Mouse (Mus musculus) forebrain, embryonic 13.5 days (tissue): Measurements from ENCODE around the gene Gfm2. TPM values are rescaled to one million over a fixed set of nuclear protein-coding genes. Genes with fewer than 3 reads are reported as not detected.
A peak's percentile ranks its signal among the peaks of the same experiment; 100 is the strongest.
"Not testable (repeated sequence)": the region's sequence is repeated elsewhere in the genome, so short reads cannot be mapped to it uniquely, and the experiment has no call there.

Source experiments
- ATAC-seq: fragments of 200-750 bp; cut with Nextera tagmentation; 2 replicates; pipeline ENCODE4 v1.8.0; 2017
- H3K27ac ChIP-seq: fragments of 300-500 bp; sonication (generic); 2 replicates; pipeline ENCODE4 v1.5.1; 2015; ENCODE audit warnings: inconsistent platforms, mild to moderate bottlenecking, moderate library complexity
- H3K27me3 ChIP-seq: fragments of 300-500 bp; sonication (generic); 2 replicates; pipeline ENCODE4 v1.6.1; 2015; ENCODE audit warnings: mild to moderate bottlenecking, inconsistent platforms
- H3K36me3 ChIP-seq: fragments of 300-500 bp; sonication (generic); 2 replicates; pipeline ENCODE4 v1.6.1; 2015; ENCODE audit warnings: mild to moderate bottlenecking, inconsistent platforms; ENCODE audit not compliant: poor library complexity, severe bottlenecking
- H3K4me1 ChIP-seq: fragments of 300-500 bp; sonication (generic); 2 replicates; pipeline ENCODE4 v1.6.1; 2015; ENCODE audit warnings: inconsistent platforms
- H3K4me2 ChIP-seq: fragments of 300-500 bp; sonication (generic); 2 replicates; pipeline ENCODE4 v1.6.1; 2015; ENCODE audit warnings: inconsistent platforms, mild to moderate bottlenecking, moderate library complexity
- H3K4me3 ChIP-seq: fragments of 300-500 bp; sonication (generic); 2 replicates; pipeline ENCODE4 v1.5.1; 2015; ENCODE audit warnings: mild to moderate bottlenecking, inconsistent platforms
- H3K9ac ChIP-seq: fragments of 300-500 bp; sonication (generic); 2 replicates; pipeline ENCODE4 v1.6.1; 2015; ENCODE audit warnings: mild to moderate bottlenecking, inconsistent platforms
- H3K9me3 ChIP-seq: fragments of 300-500 bp; sonication (generic); replicated peaks from 2 replicates; pipeline ENCODE4 v1.6.1; 2016; ENCODE audit warnings: inconsistent platforms
- WGBS: fragments of 180-500 bp; shearing (Covaris S2); methylation state at CpG from one replicate; pipeline ENCODE4 v1.1.7; 2015; 5-methylcytosine and 5-hydroxymethylcytosine counted together
- polyA plus RNA-seq: library from polyadenylated mRNA; unstranded; fragments of >200 nt; fragmentation: Nextera tagmentation; extraction: Ambion mirVana; gene quantifications from 2 replicates; pipeline ENCODE4 v1.2.1, GENCODE M21; 2015

Gene Gfm2
- polyA plus RNA-seq, result 33.4 and 36.7 TPM in 2 replicates

DNA sequence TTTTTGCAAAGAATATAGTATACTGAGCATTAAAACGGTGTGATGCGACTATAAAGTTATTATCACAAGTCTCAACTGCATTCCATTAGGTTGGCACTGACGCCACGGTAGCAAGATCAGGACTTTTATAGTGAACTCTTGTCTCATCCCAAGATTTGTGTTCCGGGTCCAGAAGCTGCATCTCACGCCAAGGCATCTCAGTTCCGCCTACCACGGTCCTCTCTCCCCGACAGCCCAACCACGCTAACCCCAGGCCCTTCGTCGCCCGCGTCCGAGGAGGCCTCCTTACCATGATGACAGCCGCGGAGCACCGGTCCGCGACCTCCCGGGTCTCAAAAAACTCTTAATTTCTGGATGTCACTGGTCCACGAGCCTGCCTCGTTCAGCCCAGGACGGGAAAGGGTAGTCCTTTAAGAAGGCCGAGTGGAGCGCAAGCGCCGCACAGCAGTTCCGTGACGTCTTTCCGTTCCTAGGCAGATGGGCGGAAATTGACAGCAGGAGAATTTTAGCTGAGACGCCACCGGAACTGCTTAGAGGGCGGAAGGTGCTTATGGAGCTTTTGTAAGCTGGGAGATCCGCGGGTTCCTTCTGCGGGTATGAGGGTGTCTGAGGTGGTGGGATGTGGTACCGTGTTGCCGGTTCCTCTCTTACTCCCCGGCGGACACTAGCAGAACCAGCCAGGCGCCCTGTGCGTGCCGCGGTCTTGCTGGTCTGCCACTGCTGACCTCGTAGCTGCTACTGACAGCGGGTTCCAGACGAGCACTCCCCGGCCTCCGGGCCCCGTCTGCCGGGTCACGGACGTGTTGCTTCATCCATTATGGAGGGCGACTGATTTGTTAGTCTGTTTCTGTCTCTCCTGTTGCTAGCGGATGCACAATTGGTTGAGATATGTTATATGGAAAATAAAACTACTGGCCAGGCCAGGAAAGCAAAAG, at the start of gene Gfm2, which contains the start of gene Nsa2:
TSS of gene Gfm2 (plus strand) at position 472 of the 935 bp plus-strand sequence.
TSS of gene Nsa2 (minus strand) at position 472 of the 935 bp plus-strand sequence.
- Histone ChIP-seq H3K36me3 (peaks cover 23% of the 10 kb centered on the region), H3K9me3 (no peaks in the 10 kb centered on the region), H3K9ac (peak within 1 kb of the TSS; percentile 94), H3K4me2 (peak within 1 kb of the TSS; percentile 76), H3K27ac (peak within 1 kb of the TSS; percentile 85), H3K4me1 (peaks cover 15% of the 10 kb centered on the region), H3K4me3 (peak within 1 kb of the TSS; percentile 92), H3K27me3 (no peaks in the 10 kb centered on the region)
- ATAC-seq, result peak; percentile 99
- WGBS, result under 1% methylated on average over 57 of the region's 57 CpGs

DNA sequence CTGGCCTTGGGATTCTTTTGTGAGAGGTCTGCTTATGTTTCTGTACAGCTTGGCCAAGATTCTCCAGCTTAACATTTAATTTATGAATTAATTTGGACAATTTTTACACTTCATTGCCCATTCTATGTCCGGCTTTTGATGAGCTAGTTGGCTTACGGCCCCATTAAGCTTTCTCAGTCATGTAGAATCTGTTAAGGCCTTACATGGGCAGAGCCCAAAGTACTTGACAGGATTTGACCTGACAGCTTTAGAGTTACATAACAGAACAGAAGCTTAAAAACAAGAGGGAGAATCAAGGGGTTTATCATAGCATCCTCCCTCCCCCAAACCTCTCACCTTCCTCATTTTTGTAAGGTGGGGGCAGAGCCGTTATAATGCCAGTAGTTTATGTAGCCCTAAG, 49.6 kb upstream of the Gfm2 start:
- 58% methylated on average over 3 of the region's 3 CpGs for WGBS
- Histone ChIP-seq H3K27ac (no peak overlapping the region), H3K27me3 (no peaks in the 10 kb centered on the region), H3K9ac (no peak overlapping the region), H3K9me3 (no peaks in the 10 kb centered on the region), H3K4me1 (no peaks in the 10 kb centered on the region), H3K4me2 (no peak overlapping the region), H3K4me3 (no peak overlapping the region), H3K36me3 (no peaks in the 10 kb centered on the region)
- no peak for ATAC-seq

DNA sequence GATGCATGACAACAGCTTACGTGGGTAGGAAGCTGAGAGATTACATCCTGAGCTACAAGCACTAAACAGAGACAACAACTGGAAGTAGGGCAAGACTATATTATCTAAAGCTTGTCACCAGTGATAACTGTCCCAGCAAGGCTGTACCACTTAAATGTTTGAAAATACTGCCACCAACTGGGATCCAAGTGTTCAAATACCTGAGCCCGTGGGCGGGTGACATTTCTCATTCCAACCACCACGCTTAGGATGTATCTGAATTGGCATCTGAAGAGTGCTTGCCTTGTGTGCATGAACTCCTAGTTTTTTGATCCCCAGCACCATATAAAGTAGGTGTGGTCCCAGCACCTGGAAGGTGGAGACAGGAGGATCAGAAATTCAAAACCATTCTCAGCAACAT, 42.0 kb upstream of the Gfm2 start:
- no peak overlapping the region for H3K27ac ChIP-seq
- no peak for ATAC-seq
- no peaks in the 10 kb centered on the region for H3K9me3 ChIP-seq
- H3K27me3 ChIP-seq, result no peaks in the 10 kb centered on the region
- 94% methylated on average over 4 of the region's 4 CpGs for WGBS
- no peak overlapping the region for H3K4me3 ChIP-seq
- no peaks in the 10 kb centered on the region for H3K36me3 ChIP-seq
- no peak overlapping the region for H3K4me2 ChIP-seq
- H3K4me1 ChIP-seq, result no peaks in the 10 kb centered on the region
- H3K9ac ChIP-seq, result no peak overlapping the region

- ATAC-seq, result peak; percentile 41; the same call in 1 of the 2 replicates
Measured at GRCm38 (mm10) chr13:97099187-97099852, 38.4 kb upstream of the Gfm2 start, which contains the start of gene Gm6169. Gene Gm6169 (minus strand): TSS chr13:97099237.

GRCm38 (mm10) chr13:97104996-97105395, 32.7 kb upstream of the Gfm2 start:
- Histone ChIP-seq H3K27ac (no peak overlapping the region), H3K4me2 (no peak overlapping the region), H3K4me1 (no peaks in the 10 kb centered on the region), H3K4me3 (no peak overlapping the region), H3K9me3 (no peaks in the 10 kb centered on the region), H3K36me3 (0 out of 2 replicates have a peak, but pooled peaks cover 5% of the 10 kb centered on the region), H3K9ac (no peak overlapping the region), H3K27me3 (no peaks in the 10 kb centered on the region)
- WGBS, result 78% methylated on average over 7 of the region's 7 CpGs
- no peak for ATAC-seq

More at GRCm38 (mm10) chr13:97099187-97099852, 38.4 kb upstream of the Gfm2 start, which contains the start of gene Gm6169:
- Histone ChIP-seq H3K9me3 (no peaks in the 10 kb centered on the region), H3K27ac (no peak within 1 kb of the TSS), H3K36me3 (no peaks in the 10 kb centered on the region), H3K4me2 (no peak within 1 kb of the TSS), H3K4me3 (no peak within 1 kb of the TSS), H3K27me3 (no peaks in the 10 kb centered on the region), H3K9ac (no peak within 1 kb of the TSS), H3K4me1 (no peaks in the 10 kb centered on the region)
- 82% methylated on average over 22 of the region's 22 CpGs for WGBS

DNA sequence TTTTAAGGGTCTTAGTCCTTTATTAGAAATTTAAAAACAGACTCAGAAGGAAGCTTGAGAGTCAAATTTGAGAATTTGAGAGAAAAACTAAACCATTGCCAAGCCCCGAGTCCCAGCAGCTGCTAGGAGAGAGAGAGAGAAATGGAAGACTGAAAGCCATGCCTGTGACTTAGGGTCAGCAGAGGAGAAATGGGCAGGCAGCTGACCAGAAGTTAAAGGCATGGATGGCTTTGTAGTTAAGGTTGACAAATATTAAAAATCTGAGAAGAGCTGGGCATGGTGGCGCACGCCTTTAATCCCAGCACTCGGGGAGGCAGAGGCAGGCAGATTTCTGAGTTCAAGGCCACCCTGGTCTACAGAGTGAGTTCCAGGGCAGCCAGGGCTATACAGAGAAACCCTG, 30.0 kb upstream of the Gfm2 start:
- H3K36me3 ChIP-seq, result 0 out of 2 replicates have a peak, but pooled peaks cover 11% of the 10 kb centered on the region
- WGBS, result 92% methylated on average over 4 of the region's 4 CpGs
- not testable (repeated sequence) for H3K9ac ChIP-seq, H3K27ac ChIP-seq, H3K9me3 ChIP-seq, ATAC-seq, H3K4me2 ChIP-seq, H3K27me3 ChIP-seq, H3K4me3 ChIP-seq, H3K4me1 ChIP-seq

- no peak for ATAC-seq
- Histone ChIP-seq H3K9ac (no peak overlapping the region), H3K9me3 (no peaks in the 10 kb centered on the region), H3K4me1 (no peaks in the 10 kb centered on the region), H3K27me3 (no peaks in the 10 kb centered on the region), H3K27ac (no peak overlapping the region), H3K36me3 (peaks cover 15% of the 10 kb centered on the region; the same call in 1 of the 2 replicates), H3K4me2 (no peak overlapping the region), H3K4me3 (no peak overlapping the region)
- 83% methylated on average over 4 of the region's 4 CpGs for WGBS
Measured at GRCm38 (mm10) chr13:97109046-97109445, 28.7 kb upstream of the Gfm2 start.

GRCm38 (mm10) chr13:97121341-97121740, 16.4 kb upstream of the Gfm2 start:
- H3K4me3 ChIP-seq, result no peak overlapping the region
- H3K4me1 ChIP-seq, result no peaks in the 10 kb centered on the region
- H3K4me2 ChIP-seq, result no peak overlapping the region
- WGBS, result 80% methylated on average over 3 of the region's 3 CpGs
- H3K27ac ChIP-seq, result no peak overlapping the region
- peaks cover 32% of the 10 kb centered on the region for H3K36me3 ChIP-seq
- H3K9me3 ChIP-seq, result no peaks in the 10 kb centered on the region
- ATAC-seq, result no peak
- H3K27me3 ChIP-seq, result no peaks in the 10 kb centered on the region
- no peak overlapping the region for H3K9ac ChIP-seq

DNA sequence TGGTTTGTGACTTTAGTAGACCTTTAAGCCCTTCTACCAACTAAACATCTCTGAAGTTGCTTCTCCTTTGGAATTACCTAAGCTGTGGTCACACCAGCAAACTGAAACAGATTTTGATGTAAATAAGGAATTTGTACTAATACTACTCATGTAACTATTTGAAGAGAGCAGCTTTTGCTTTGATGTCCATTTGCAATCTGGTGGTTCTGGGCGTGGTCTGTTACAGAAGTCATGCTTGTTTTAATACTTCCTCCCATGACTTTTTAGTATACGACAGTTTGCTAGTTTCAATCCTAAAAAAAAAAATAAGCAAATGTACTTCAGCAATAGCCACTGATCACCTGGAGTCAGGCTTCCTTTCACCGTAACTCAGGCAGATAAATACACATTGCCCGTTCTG, 8.1 kb upstream of the Gfm2 start:
- WGBS, result 93% methylated on average over 4 of the region's 4 CpGs
- ATAC-seq, H3K9me3 ChIP-seq: not testable (repeated sequence)

GRCm38 (mm10) chr13:97130413-97130812, 7.3 kb upstream of the Gfm2 start:
- not testable (repeated sequence) for H3K27ac ChIP-seq, H3K9ac ChIP-seq, H3K4me2 ChIP-seq, H3K4me3 ChIP-seq, H3K27me3 ChIP-seq, H3K9me3 ChIP-seq, ATAC-seq, H3K4me1 ChIP-seq
- no CpG with 5 or more reads among the region's 2 CpGs for WGBS
- H3K36me3 ChIP-seq, result peaks cover 39% of the 10 kb centered on the region

More for the DNA sequence above, 8.1 kb upstream of the Gfm2 start:
- not testable (repeated sequence) for H3K27me3 ChIP-seq, H3K9ac ChIP-seq, H3K27ac ChIP-seq, H3K4me2 ChIP-seq, H3K4me1 ChIP-seq, H3K4me3 ChIP-seq
- peaks cover 36% of the 10 kb centered on the region for H3K36me3 ChIP-seq

- H3K27me3 ChIP-seq, H3K9me3 ChIP-seq, ATAC-seq: not testable (repeated sequence)
- Histone ChIP-seq H3K4me3 (peak overlapping the region; percentile 92), H3K4me1 (peaks cover 15% of the 10 kb centered on the region), H3K27ac (peak overlapping the region; percentile 85), H3K9ac (peak overlapping the region; percentile 94), H3K4me2 (peak overlapping the region; percentile 76), H3K36me3 (peaks cover 23% of the 10 kb centered on the region)
- WGBS, result 43% methylated on average over 8 of the region's 8 CpGs
Measured at GRCm38 (mm10) chr13:97138404-97138931, 731 bp downstream of the Gfm2 start.

DNA sequence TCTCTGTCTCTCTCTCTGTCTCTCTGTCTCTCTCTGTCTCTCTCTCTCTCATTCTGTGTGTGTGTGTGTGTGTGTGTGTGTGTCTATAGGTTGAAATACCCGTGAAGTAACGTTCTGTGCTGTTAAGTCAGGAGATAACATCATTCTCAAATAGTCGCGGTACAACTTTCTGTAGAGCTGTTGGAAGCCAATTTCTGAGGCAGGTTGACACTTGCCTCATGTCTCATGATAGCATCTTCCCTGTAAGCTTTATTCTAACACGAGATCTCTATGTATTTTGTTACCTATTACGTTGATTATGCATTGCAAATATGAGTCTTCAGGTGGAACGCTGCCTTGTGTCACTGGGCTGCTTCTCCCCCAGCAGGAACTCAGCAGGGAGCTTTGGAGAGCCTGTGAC, 4.6 kb downstream of the Gfm2 start:
- 90% methylated on average over 7 of the region's 7 CpGs for WGBS
- no peaks in the 10 kb centered on the region for H3K9me3 ChIP-seq
- no peak overlapping the region for H3K4me2 ChIP-seq
- H3K27me3 ChIP-seq, result no peaks in the 10 kb centered on the region
- no peak overlapping the region for H3K4me3 ChIP-seq
- peaks cover 7% of the 10 kb centered on the region for H3K4me1 ChIP-seq
- no peak overlapping the region for H3K9ac ChIP-seq
- H3K36me3 ChIP-seq, result peaks cover 32% of the 10 kb centered on the region
- ATAC-seq, result no peak
- H3K27ac ChIP-seq, result no peak overlapping the region
